Mouse (Mus musculus): Measurements from ENCODE around the gene Upb1. TPM values are rescaled to one million over a fixed set of nuclear protein-coding genes. Genes with fewer than 3 reads are reported as not detected.

The Upb1 gene
- total RNA-seq, 2 experiments from 2014 or later = not detected

Other genes with a start within 250 kb of the Upb1 start
- gene Specc1l, start 189.0 kb upstream of the Upb1 start, total RNA-seq (2021) = 10 to 100 TPM; 31.2 to 33.5 TPM
- gene Adora2a, start 84.2 kb upstream of the Upb1 start, total RNA-seq (2021) = 1 to 10 TPM; 1.0 to 1.4 TPM
- gene Snrpd3, start 116.4 kb downstream of the Upb1 start, total RNA-seq (2021) = 10 to 100 TPM; 67.4 to 70.3 TPM
- 10 to 100 TPM; 50.4 to 52.1 TPM for gene Gucd1, start 116.9 kb downstream of the Upb1 start, total RNA-seq (2021)
- under 1 TPM; 0.26 to 0.38 TPM for gene Lrrc75b, start 159.2 kb downstream of the Upb1 start, total RNA-seq (2021)
- gene Ggt1, start 160.5 kb downstream of the Upb1 start, total RNA-seq (2021) = under 1 TPM in 1 of 2 experiments, not detected in 1; 0.64 TPM
- 1 to 10 TPM; 4.9 to 5.3 TPM for gene Ggt5, start 188.2 kb downstream of the Upb1 start, total RNA-seq (2021)
- 1 to 10 TPM; 1.3 to 1.8 TPM for gene Susd2, start 242.9 kb downstream of the Upb1 start, total RNA-seq (2021)